Mouse (Mus musculus): ENCODE results near the gene Mdga1.
A peak's percentile ranks its signal among the peaks of the same experiment; 100 is the strongest.

The Mdga1 gene

DNA sequence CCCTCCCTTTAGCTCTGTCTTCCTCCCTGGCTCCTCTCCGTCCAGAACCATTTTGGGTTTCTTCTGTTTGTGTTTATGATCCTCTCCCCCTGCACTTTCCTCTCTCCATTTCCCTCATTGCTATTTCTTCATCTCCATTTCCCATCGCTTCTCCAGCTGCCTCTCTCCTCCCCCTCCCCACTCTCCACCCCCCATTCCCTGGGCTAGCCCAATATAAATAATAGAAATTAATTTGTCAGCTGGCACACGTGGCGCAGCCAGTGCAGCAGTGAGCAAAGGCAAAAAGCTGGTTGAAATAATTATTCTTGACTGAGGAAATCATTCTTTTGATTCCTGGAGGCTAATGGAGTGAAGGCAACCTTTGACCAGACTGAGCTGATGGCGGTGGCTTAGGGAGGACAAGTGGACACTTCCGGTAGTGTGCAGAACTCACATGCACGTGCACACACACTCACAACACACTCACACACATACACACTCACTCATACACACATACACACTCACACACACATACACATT is at the start of gene Mdga1:
Gene Mdga1, minus strand, starts transcription at position 51 of the 519 bp plus-strand sequence.
- no peak for DNase-seq (ENCODE audit: low spot score in 2 of 2)

DNA sequence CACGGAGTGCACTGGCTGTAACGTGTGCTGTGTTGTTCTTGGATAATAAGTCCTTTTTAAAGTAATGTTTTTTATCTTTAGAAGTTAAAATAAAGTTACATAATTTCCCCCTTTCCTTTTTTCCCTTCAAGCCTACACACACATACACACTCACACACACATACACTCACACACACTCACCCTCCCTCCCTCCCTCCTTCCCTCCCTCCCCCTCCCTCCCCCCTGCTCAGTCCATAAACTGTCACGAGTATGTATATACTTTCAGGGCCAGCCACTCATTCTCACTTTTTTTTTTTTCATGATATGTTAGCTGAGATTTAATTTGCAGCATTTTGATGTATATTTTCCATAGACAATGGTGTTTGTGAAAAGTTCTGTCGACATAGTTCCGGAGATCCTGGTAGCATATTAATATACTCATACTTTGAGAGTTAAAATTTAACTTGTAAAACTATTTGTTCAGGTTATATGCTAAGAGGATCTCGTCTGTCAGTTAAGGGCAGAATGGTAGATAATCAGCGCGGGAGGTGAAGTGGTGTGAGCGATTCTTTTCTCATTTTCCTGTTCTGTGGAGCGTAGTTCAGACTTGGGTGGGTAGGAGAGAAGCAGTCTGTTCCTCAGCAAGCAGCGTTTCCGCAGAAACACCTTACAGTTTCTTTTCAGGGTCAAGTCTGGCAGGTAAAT is 49.2 kb upstream of the Mdga1 start:
- no peak for DNase-seq (ENCODE audit: low spot score in 2 of 2)

DNA sequence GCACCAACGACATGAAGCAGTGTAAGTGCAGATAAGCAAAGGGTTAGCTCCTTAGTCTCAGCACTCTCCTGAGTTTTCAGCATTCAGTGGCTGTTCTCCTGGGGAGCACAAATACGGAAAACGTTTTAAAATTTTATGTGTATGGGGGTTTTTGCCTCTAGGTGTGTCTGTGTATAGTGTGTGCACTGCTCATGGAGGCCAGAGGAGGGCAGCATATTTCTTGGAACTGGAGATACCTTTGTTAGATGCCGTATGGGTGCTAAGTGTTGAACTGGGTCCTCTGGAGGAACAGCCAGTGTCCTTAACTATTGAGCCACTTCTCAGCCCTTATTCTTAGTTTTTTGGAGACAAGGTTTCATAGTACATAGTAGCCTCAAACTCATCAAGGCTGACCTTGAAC is 44.8 kb upstream of the Mdga1 start:
- DNase-seq (ENCODE audit: low spot score in 2 of 2), result no peak

DNA sequence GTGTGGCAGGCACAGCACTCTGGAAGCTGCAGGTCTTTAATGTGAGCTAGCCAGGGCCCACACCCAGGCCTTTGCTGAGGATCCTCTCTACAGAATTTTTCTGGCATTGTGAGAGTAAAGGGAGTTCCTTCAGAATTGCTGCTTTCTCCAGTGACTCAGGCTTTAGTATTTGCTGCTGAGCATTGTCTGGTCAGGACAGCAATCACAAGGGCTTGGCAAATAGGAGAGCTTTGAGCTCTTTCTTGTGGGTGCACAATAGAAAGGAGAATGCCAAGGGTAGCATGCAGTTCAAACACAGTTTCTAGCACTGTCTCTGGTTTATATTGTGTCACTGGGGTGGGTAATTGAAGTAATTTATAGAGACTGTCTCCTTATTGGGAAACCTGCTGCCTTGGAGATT is 38.5 kb upstream of the Mdga1 start:
- no peak for DNase-seq (ENCODE audit: low spot score in 2 of 2)

DNA sequence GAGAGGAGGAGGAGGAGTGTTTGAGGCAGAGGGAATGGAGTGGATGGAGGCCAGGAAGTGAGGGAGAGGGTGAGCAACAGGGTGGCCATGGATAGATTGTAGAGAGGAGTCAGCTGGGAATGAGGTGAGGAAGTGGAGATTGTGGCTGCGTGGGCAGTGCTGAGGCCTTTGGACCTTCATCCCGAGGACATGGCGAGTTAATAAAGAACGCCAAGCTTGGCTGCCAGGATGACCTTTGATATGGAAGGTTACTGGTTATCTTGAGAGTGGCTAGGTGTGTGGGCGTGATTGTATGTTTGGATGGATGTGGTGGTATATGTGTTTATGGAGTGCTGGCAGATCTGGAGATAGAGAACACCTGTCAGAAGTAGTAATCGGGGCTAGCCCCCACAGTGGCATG is 38.0 kb upstream of the Mdga1 start:
- DNase-seq (ENCODE audit: low spot score in 2 of 2), result no peak

DNA sequence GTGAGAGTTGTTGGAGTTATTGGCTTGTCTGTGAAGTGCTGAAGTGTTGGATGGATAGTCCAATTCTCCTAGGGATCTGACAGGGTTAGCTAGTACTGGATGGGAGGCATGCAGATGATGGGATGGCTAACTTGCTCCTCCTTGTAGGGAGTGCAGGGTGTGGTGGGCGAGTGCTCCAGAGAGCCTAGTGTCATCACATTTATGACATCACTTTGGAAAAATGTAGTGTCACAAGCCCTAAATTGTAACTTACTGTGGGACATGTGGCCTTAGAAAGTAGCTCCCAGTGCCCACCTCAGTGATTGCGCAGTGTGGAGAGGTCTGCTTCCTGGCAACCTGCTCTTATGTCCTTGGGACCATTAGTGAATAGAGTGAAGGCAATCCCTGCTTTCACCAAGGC is 37.0 kb upstream of the Mdga1 start:
- DNase-seq (ENCODE audit: low spot score in 2 of 2), result no peak

DNA sequence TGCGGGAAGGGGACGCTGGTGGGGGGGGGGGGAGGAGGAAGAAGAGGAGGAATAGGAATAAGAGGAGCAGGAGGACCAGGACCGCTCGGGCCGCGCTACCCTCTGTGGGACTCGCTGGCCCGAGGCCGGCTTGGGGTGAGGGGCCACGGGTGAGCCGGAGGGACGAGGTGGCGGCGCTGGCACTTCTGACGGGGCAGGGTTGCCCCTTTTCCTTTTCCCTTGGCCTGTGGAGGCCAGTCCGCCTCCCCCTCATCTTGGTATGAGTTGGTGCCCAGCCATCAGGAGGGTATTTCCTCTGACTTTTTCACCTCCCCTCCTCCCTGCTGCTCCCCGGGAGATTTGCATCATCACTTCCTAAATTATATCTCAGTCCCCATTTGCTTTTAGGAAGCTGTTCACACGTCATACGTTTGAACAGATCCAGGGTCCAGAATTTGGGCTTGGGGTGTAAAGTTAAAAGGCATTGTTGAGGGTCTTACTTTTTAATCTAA is 35.6 kb upstream of the Mdga1 start:
- DNase-seq (ENCODE audit: low spot score in 2 of 2), result peak; percentile 16 to 27

DNA sequence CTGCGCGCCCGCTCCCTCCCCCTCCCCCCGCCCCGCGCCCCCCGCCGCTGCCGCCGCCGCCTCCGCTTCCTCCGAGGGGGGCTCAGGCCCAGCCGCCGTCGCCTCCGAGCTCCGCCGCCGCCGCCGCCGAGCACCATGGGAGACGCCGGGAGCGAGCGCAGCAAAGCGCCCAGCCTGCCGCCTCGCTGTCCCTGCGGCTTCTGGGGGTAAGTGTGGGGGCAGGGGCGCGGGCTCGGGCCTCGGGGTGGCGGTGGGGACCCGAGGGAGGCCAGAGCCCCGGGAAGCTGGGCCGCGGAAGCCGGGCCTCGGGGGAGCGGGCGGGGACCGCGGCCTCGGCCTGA is 35.2 kb upstream of the Mdga1 start:
- no peak for DNase-seq (ENCODE audit: low spot score in 2 of 2)

DNA sequence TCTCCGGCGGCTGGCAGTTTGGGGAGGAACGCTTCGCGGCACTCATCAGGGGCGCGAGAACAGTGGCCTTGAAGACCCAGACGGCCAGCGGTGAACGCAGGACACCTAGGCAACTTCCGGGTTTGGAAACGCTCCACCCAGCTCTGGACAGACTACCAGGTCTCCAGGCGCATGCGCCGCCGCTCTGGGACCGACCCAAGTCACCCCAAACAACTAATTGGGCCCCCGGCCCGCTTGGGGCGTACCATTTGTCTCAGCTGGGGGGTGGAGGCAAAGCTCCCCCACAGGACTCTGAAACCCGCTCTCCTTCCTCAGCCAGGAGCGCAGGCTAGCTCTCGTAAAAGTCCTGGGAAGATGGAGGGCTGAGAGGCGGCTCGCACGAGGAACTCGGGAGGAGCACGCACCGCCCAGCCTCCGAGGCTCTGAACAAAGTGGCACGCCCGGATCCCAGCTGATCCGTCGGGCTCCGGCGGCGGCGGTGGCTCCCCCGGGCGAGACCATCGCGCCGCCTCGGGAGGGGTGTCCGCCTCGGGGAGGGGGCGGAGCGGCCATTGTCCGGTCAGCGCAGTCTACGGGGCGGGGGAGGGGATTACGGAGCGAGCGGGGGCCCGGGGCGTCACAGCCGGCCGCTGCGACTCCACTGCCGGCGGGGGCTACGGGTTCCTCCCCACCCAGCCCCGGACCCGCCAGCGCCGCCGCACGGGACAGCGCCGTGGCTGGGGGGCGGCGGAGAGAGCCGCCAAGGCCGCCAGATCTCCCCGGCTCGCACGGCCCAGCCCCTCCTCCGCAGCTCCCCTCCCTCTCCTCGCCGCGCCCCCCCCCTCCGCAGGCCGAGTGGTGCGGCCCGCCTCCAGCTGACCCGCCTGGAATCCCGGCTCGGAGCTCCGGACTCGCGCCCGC is 34.6 kb upstream of the Mdga1 start, which contains the start of gene Zfand3:
Gene Zfand3, plus strand, starts transcription at position 531 of the 900 bp plus-strand sequence.
- peak; percentile 93 to 94 for DNase-seq (ENCODE audit: low spot score in 2 of 2)

DNA sequence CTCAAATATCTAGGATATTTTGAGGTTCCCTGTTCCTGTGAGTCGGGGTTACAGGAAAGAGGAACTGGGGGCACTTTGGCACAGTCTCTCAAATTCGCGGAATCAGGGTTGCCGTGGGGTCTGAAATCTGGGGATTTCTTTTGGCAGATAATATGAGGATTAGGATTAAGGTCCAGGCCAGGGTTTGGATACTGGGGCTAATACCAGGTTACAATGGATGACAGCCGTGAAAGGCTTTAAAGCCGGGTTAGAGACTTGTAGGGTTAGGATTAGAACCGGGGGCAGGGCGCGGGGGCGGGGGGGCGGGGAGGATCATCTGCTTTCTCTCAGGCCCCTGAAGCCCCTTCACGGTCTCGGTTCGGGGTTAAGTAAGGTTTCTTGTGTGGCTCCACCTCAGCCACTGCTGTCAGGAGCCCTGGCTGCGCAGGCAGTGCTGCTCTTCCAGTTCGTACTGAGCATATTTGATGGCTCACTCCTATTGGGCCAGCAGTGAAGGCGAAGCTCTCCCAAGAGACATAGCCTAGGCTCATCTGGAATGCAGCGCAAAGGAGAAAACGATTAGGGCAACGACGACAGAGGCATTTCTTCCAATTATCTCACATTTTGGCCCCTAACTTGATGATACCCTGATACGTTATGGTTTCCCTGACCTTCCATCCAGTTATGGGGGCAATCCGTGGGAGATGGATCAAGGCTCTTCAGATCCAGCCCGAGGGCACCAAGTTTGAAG is 28.8 kb upstream of the Mdga1 start:
- DNase-seq (ENCODE audit: low spot score in 2 of 2), result no peak

DNA sequence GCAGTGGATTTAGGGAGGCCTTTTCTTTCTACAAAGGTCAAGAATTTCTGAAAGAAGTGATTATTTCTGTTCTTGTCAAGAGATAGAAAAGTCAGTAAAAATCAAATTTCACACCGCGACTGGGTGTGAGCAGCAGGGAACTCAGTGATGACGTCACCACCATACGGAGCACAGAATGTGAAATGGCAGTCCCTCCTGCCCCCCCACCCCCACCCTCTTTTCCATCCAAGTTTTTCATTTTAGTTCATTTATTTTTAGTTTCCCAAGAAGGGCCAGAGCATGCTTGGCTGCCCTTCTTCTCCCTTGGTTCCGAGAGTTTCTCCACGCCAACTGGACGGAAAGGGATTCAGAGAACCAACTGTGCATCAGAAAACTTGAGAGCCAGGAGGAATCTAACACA is 27.8 kb upstream of the Mdga1 start:
- no peak for DNase-seq (ENCODE audit: low spot score in 2 of 2)

DNA sequence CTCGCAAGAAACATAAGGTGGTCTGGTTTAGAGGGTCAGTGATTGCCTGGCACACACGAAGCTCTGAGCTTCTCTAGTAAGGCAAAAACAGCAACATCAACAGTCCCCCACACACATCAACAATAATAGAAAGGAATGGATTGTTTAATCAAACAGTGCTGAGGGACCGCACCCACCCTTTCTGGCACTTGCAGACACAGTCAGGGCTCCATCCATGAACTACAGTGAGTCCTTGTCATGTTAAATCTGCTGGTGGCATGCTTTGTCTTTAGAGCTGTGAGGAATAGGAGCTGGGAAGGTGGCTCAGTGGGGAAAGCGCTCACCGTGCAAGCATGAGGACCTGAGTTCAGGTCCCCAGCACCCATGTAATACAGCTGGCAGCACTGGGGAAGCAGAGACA is 26.1 kb upstream of the Mdga1 start:
- no peak for DNase-seq (ENCODE audit: low spot score in 2 of 2)

DNA sequence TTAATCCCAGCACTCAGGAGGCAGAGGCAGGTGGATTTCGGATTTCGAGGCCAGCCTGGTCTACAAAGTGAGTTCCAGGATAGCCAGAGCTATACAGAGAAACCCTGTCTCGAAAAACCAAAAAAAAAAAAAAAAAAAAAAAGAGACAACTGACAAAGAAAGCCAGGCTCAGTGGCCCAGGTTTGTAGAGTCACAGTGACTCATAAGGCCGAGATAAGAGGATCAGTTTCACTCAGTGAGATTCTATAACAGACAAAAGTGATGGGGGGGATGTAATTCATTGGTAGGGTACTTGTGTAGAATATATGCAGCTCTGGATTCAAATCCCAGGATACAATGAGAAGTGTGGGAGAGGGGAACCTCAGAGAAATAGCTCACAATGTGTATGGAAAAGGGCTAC is 24.6 kb upstream of the Mdga1 start:
- DNase-seq (ENCODE audit: low spot score in 2 of 2), result no peak

DNA sequence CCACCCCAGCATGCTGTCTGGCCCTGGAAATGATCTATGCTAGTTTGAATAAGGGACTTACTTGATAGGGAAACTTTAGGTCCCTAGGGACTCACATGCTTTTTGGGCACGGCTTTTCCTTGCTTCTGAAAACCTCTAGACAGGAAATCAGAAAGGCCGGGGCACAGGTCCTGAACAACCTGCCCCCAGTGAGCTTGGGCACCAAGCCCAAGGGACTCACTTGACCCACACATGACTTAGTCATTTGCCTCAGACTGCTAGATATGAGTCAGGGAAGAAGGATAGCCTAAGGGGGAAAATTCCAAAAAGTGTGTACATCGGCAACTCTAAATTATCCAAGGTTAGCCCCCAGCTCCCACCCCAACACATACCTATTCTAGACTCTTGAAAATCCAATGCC is 24.1 kb upstream of the Mdga1 start:
- no peak for DNase-seq (ENCODE audit: low spot score in 2 of 2)

DNA sequence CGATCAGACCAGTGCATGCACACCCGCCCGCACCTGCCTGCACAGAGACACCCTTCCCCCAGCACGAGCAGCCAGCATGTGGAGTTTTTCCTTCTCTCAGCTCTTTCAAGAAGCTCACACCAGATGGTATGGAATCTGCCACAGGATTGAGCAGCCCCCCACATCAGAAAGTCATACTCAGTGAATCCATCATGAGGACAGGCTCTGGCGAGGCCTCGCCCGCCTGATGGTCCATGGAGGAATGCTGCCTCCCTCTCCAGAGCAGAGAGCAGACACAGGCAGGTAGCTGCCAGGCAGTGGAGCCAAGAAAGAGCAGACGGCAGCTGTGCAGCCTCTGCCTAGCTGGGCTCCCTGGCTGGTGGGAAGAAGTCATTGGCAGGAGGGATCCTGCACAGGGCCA is 23.6 kb upstream of the Mdga1 start:
- no peak for DNase-seq (ENCODE audit: low spot score in 2 of 2)

DNA sequence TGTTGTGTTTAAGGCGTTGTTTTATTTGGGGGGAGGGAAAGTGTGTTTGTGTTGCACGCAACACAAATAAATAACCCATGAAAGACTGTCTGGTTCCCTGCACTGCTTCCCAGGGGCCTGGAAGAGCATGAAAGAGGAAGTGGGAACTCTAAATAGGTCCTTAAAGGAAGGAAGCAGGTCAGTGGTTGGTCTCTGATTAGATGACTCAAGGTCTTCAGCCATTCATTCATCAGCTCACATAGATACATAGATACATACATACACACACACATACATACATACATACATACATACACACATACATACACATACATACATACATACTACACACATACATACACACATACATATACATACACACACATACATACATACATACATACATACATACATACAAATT is 21.0 kb upstream of the Mdga1 start:
- DNase-seq (ENCODE audit: low spot score in 2 of 2), result no peak

DNA sequence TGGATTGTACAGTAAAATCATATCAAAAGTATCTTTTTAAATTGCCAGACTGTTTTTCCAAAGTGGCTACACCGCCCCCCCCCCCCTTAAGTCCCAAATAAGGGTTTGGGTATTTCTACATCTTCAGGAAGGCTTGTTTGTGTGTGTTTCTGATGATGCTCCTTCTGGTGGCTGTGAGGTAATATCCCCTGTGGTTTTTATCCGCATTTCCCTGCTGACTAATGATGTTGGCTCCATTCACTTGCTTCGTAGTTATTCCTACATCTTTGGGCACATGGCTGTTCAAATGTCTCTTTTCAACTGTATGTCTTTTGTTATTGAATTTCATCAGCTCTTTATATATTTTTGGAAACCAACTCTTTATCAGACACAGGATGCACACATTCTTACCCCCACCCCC is 20.2 kb upstream of the Mdga1 start:
- DNase-seq (ENCODE audit: low spot score in 2 of 2), result no peak

DNA sequence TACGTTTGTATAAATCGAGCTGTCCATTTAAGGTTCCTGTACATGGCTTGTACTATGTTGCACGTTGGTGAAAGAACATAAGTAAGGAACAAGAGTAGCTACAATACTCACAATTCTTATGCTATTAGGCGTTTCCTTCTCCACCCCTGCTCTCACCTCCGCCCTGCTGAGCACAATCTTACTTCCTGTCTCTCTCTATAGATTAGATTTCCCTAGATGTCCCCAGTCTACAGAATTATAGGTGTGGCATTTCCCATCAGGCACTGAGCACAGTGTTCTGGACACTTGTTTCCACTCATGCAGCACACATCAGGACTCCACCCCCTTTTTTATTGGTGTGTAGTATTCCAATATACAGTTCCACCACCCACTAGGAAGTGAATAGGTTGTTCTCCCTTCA is 19.8 kb upstream of the Mdga1 start:
- DNase-seq (ENCODE audit: low spot score in 2 of 2), result no peak

DNA sequence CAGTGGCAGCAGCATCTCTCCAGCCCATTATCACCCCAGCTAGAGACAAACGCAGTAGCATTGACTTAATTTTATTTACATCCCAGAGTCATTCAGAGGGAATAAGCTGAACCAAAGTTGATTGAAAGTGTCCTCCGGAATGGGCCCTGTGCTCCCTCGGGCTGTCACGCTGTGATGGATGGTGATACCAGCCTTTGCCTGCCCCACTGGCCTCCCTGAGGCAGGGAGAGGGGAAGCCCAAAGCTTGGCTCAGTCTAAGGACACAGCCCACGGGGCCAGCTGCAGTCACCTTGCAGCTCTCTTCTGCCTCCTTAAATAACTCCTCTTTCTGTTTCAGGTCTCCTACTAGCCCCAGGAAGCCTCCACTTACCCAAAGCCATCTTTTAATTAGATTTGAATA is 18.3 kb upstream of the Mdga1 start:
- no peak for DNase-seq (ENCODE audit: low spot score in 2 of 2)

DNA sequence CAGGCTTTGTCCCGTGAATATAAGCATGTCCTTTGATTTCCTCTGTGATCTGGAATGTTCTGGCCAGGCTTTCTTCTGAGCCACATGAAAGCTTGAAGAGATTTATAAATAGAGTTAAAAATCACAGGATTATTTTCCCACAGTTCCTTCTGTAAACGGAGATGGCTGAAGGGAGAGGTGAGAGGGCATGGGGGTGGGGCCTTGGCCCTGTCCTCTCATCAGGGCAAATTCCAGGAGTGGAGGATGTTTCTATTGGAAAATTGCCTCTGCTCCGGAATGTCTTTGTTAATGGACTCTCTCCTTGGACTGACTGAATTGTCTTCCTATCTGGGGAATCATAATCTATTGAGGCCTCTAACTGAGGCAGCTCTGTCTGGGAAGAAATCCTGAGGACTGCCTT is 15.6 kb upstream of the Mdga1 start:
- no peak for DNase-seq (ENCODE audit: low spot score in 2 of 2)

DNA sequence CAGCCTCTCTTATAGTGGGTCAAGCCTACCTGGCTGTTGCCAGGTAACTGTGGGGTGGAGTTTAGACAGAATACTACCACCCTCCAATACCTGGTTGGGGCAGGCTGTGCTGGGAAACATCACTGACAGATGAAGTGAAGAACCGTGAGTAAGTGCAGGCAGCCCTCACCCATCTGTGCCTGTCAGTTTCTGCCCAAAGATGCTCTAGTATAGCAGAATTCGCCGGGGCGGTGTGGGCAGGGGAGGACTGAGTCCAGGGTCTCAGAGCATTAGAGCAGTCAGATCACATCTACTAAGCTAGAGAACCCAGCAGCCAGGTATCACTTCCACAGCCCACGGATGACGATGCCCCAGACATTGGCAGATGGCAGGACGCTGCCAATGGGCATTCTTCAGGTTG is 15.0 kb upstream of the Mdga1 start:
- DNase-seq (ENCODE audit: low spot score in 2 of 2), result no peak

DNA sequence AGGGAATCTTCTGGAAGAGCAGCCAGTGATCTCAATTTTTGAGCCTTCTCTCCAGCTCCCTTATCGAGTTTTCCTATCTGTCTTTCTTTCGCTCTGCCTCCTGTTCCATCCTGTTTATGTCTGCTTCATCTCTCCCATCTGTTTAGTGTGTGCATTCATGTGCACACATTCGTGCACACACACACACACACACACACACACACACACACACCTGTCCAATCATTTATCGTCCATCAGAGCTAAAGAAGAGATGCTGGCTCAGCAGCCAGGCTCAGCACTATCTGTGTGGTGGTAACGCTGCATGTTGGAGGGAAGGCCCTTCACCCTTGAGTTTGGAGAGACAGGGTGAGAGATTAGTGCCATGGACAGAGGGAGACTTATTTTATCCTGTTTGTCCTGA is 13.3 kb upstream of the Mdga1 start:
- DNase-seq (ENCODE audit: low spot score in 2 of 2), result no peak
